Mouse (Mus musculus) neural tube, embryonic 10.5 days (tissue): ENCODE measurements around the gene Abcg8.

Source experiments
- DNase-seq: peaks from one replicate; pipeline ENCODE4 v3.0.0-alpha.2; 2017; ENCODE audit warnings: low spot score; ENCODE audit errors: extremely low spot score

Gene Abcg8

DNA sequence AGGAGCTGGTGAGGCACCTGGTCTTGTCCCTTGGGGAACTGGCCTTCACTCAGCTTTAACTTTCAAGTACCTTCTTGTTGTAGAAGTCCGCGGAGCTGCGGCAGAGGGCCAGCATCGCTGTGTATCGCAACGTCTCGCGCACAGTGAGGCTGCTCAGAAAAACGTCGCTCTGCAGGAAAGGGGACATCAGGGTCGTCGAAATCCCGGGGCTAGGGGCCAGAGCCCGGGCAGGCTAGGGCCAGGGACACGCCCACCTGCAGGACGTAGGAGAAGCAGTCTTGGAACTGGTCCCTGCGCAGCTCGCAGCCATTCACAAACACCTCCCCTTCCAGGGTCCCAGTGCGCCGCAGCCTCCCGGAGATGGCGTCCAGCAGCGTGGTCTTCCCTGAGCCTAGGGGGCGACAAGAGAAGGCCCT is at the start of gene Abcg8:
Gene Abcg8, plus strand, starts transcription at position 352 of the 416 bp plus-strand sequence.
- DNase-seq = peak; percentile 40

GRCm38 (mm10) chr17:84626857-84627305 is 49.2 kb upstream of the Abcg8 start:
- peak; percentile 40 for DNase-seq

- no peak for DNase-seq
These were observed 48.4 kb upstream of the Abcg8 start for GRCm38 (mm10) chr17:84627721-84628120.

DNA sequence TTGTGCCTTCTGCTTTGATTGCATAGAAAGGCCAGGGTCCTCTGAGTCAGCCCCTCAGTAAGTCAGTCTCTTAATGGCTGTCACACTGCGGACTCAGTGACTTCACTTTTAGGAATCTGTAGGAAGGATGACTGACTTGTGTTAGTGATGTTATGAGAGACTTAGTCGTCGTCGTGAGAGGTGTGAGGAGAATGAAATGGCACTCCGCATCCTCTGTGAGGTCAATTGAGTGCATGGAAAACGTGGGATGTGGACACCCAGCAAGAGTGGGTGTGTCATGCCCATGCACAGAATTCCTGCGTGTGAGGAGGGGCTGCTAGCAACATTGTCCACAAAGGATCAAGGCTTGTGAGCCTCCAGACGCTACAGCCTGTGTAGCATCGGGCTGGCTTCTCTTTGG is 47.5 kb upstream of the Abcg8 start:
- DNase-seq = no peak

DNA sequence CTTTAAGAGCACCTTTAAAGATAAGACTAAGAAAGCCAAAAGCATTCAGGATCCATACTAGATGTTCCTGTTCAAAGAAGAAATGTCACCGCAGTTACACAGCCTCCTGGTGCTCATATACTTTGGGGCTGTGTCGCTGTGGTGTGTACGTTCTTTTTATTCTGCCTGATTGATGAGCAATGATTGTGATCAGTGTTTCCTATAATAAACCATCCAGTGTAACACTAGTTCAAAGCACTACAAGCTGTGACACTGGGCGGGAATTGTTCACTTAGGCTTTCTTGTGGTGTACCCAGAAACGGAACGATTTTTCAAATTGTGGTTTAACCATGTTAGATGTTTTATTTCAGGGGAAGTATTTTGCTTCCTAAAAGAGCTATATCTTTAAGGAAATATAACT is 44.3 kb upstream of the Abcg8 start:
- no peak for DNase-seq

DNA sequence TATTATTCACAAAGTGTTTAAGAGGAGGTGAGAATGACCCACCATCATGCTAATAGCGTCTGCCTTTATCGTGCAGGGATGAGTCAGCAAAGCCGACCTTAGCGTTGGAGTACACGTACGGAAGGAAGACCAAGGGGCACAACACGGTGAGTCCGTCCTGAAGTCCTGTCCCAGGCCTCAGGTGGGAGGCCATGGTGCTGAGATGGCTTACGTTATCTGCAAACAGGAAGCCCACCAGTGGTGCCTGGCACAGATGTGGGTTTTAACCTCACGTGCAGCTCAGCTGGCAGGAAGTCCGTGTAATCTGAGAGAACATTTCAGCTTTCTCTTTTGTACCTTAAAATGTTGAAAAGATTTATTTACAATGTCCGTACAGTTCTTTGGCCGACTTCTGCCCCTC is 42.7 kb upstream of the Abcg8 start:
- DNase-seq = no peak

GRCm38 (mm10) chr17:84636328-84636727 is 39.8 kb upstream of the Abcg8 start:
- DNase-seq = no peak

GRCm38 (mm10) chr17:84637971-84638370 is 38.1 kb upstream of the Abcg8 start:
- DNase-seq = no peak

DNA sequence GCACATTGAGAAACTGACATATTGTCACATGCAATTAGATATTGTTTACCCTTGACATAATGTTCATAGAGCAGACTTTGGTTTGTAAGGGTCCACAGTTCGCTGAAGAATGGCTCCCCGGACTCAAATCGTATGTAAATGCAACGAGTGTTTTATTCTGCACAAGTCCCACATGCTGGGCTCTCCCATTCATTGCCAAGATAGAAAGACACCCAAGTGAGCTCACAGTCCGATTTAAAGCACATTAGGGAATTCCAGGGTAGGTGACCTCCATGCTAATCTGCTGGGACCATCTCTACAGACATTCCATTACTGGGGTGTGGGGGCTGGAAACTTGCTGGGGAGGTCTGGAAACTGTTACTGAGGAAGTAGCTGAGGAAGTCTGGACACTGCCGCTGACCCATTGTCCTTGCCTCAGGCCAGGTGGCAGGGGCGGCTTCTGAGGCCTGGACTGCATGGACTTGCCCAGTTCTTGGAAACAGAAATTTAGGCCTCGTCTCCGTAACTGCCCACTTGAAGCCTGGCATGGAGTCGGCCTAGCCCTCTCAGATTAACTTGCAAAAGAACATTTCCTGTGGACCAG is 36.2 kb upstream of the Abcg8 start:
- DNase-seq = no peak

DNA sequence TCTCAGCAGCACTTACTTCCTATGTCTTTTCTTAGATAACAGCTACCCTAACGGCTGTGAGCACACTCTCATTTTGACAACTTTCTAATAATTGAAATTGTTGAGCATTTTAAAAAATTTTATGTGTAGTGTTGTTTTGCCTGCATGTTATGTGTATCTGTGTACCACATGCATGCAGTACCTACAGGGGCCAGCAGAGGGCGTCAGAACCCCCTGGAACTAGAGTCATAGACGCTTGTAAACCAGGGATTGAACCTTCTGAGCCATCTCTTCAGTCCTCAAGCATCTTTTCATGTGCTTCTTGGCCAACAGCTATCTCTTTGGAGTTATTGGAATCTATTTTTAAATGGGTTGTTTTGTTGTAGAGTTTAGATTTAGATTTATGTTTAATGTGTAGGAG is 34.2 kb upstream of the Abcg8 start:
- peak; percentile 60 for DNase-seq

- DNase-seq = no peak
These were observed 33.8 kb upstream of the Abcg8 start for GRCm38 (mm10) chr17:84642324-84642723.

DNA sequence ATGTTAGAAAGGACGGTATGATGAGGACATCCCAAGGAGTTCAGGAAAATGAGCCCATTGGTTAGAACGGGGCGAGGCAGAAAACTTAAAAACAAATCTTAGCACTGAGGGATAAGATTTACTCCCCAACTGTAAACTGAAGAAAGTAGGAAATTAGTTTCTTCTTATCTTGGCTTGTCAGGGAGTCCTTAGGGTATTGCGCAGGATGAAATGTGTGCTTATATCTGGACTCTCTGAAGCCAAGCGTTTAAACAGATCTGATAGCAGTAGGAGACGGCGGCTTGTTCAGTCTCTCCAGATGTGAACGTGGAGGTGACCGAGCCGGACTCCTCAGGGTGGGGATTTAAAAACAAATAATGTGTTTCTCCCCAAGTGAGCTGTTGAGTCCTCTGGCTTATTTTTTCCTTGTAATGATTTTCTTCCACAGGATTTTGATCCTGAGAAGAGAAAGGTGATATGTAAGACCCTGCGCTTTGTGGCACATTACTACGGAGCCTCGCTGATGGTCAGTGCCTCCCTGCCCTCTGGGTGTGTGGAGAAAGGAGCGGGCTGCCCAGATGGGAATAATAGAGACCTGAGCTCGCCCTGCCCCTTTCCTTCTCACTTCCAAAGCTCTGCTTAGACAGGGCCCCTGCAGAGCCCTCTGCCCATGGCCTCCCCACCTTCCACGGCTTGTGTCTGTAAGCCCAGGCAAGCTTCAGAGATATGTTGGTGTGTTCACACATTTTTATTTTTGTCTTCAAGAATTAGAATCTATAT is 31.6 kb upstream of the Abcg8 start:
- no peak for DNase-seq

DNA sequence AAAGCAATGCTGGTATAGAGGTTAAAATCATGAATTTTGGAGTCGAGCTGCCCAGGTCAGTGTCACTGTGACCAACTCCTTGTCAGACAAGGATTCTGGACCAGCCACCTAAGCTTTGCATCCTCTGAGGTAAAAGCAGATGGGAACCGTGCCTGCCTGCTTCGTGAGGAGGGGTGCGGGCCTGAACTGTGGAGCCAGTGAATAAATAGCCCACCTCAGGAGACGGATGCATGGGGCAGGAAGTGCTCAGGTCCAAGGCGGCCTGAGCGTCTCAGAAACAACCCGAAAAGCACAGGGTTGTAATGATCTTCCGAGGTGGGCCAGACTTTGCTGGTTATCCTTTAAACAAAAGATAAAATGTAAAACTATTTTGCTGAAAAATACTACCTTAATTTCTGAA is 31.0 kb upstream of the Abcg8 start:
- no peak for DNase-seq

GRCm38 (mm10) chr17:84645894-84646293 is 30.2 kb upstream of the Abcg8 start:
- DNase-seq = no peak

- no peak for DNase-seq
These were observed 29.6 kb upstream of the Abcg8 start for GRCm38 (mm10) chr17:84646477-84646876.

- DNase-seq = no peak
These were observed 28.5 kb upstream of the Abcg8 start for GRCm38 (mm10) chr17:84647630-84648029.

GRCm38 (mm10) chr17:84650302-84651017 is 25.6 kb upstream of the Abcg8 start:
- DNase-seq = no peak

DNA sequence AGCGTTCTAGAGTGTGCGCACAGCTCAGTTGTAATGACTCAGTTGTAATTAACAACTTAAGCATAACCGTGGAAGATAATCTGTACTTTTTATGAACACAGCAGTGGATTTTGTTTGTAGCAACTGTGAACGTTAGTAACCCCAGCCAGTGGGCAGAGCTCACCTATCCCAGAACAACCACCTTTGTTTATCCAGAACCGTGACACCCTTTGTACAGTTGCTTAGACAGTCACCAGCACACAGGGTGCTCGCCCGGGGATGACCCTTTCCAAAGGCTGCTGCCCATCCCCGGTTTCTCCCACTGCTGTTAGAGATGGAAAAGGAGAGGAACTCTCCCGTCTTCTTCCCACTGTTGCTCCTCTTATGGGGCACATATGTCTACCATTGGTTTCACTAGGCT is 22.6 kb upstream of the Abcg8 start:
- DNase-seq = no peak

- no peak for DNase-seq
These were observed 19.9 kb upstream of the Abcg8 start for GRCm38 (mm10) chr17:84656205-84656604.

DNA sequence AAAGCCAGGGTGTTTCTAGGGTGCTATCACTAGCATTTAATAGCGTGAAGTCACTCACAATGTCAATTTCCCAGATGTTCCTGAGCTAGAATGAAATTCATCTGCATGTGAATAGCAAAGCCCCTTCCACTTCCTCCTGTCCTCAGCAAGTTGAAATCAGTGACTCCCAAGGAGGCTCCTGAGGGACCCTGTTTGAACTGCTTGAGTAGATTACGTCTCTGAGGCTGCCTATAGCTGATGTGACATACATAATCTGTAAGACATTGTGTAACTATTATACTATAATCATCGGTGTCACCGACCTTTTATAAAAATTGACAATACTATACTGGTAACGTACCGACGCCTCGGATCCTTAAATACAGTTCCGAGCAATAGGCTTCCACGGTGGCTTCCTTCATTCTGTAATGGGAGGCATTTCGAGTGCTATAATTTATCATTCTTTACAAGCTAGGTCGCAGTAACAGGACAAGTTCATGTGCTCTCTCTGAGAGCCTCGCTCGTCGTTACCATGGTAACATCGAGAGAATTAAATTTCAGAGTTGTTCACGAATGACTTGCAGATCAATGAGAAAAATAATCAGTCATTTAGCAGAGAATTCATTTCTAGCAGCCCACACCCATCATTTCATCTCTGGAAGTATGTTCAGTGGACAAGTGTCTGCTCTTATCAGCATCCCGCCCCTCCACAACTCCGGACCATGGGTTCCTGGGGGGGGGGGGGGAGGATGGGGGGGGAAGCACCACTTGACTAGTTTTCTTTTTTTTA is 19.3 kb upstream of the Abcg8 start:
- DNase-seq = no peak

- no peak for DNase-seq
These were observed 18.7 kb upstream of the Abcg8 start for GRCm38 (mm10) chr17:84657422-84657732.

DNA sequence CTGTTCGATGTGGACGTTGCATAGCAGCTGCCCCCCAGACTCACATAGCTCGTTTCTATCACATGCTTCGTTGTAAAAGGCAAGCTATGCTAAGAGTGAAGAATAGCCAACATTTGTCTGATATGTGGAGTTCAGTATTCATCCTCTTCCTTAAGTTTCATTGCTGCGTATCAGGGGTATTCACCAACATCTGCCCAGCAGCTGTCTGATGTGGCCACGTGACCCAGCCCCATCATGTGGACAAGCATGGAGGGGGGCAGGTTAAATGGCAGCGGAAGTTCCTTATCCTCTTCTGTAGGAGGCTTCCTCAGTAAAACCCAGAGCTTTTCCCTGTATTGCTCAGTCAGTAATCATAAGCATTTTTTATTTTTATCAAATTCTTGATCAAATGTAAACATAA is 18.3 kb upstream of the Abcg8 start:
- DNase-seq = peak; percentile 57
